Mouse (Mus musculus) small intestine, adult 2 months (tissue): Measurements from ENCODE around the gene Neo1. TPM values are rescaled to one million over a fixed set of nuclear protein-coding genes. Genes with fewer than 3 reads are reported as not detected.
"Not testable (repeated sequence)": the region's sequence is repeated elsewhere in the genome, so short reads cannot be mapped to it uniquely, and the experiment has no call there.

Experiments used
- H3K27ac ChIP-seq: fragments of 200-500 bp; 2 replicates; pipeline ENCODE4 v1.5.1; 2012; ENCODE audit warnings: low read depth, low read length, control low read depth, inconsistent platforms; ENCODE audit not compliant: insufficient read depth
- H3K27me3 ChIP-seq: fragments of 200-500 bp; 2 replicates; pipeline ENCODE4 v1.6.1; 2012; ENCODE audit warnings: mild to moderate bottlenecking, moderate library complexity, low read length, inconsistent platforms; ENCODE audit not compliant: control insufficient read depth, insufficient read depth
- H3K36me3 ChIP-seq: fragments of 200-500 bp; 2 replicates; pipeline ENCODE4 v1.6.1; 2012; ENCODE audit warnings: mild to moderate bottlenecking, low read length, control low read depth, inconsistent platforms; ENCODE audit not compliant: control insufficient read depth, insufficient read depth
- H3K4me1 ChIP-seq: fragments of 200-500 bp; 2 replicates; pipeline ENCODE4 v1.6.1; 2012; ENCODE audit warnings: low read length, inconsistent platforms, mixed read lengths; ENCODE audit not compliant: control insufficient read depth, insufficient read depth, insufficient read length
- H3K4me3 ChIP-seq: fragments of 200-500 bp; 2 replicates; pipeline ENCODE4 v1.5.1; 2012; ENCODE audit warnings: low read depth, mild to moderate bottlenecking, control low read depth, inconsistent platforms, low read length, moderate library complexity
- CTCF ChIP-seq: fragments of 200-500 bp; IDR thresholded peaks from 2 replicates; pipeline ENCODE4 v1.5.1; 2012; ENCODE audit warnings: low read depth, mild to moderate bottlenecking, control low read depth, inconsistent platforms, low read length, moderate library complexity, mixed read lengths; ENCODE audit not compliant: insufficient replicate concordance, insufficient read length; ENCODE audit errors: extremely low read depth
- POLR2A ChIP-seq: fragments of 200-500 bp; IDR thresholded peaks from 2 replicates; pipeline ENCODE4 v1.6.1; 2012; ENCODE audit warnings: low read depth, mild to moderate bottlenecking, control low read depth, inconsistent platforms, low read length, moderate library complexity
- WGBS: fragments of 180-500 bp; shearing (Covaris S2); methylation state at CpG from one replicate; pipeline ENCODE4 v1.1.7; 2018; 5-methylcytosine and 5-hydroxymethylcytosine counted together
- polyA plus RNA-seq: library from polyadenylated mRNA; depleted of rRNA; stranded (reverse); fragments of >200 nt; gene quantifications from 2 replicates; pipeline ENCODE4 v1.2.3, GENCODE M21; 2012

The Neo1 gene
- polyA plus RNA-seq, 1 experiment, result 17.7 TPM

GRCm38 (mm10) chr9:58989255-58989928, 46.8 kb downstream of the Neo1 start:
- Histone ChIP-seq H3K36me3 (peaks cover 6% of the 10 kb centered on the region), H3K27me3 (no peaks in the 10 kb centered on the region), H3K27ac (no peak overlapping the region), H3K4me1 (peaks cover 3% of the 10 kb centered on the region; the same call in 1 of the 2 replicates), H3K4me3 (no peak overlapping the region; the same call in 1 of the 2 replicates)
- TF ChIP-seq POLR2A (no peak), CTCF (no peak)
- 29% methylated on average over 5 of the region's 5 CpGs for WGBS

DNA sequence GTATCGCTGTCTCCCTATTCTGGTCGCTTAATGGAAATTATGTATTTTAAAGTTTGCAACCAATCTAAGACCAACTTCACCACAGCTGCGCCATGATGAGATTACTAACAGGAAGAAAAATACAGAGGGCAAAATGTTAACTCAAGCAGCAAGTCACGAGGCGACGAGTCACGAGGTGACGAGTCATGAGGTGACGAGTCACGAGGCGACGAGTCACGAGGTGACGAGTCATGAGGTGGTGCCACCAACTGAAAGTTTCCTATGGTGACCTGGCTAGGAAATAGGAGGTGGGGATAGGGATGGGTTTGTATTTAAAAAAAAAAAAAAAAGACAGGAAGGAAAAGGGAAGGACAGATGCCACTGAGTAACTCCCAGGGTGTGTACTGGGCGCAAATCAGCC, 57.2 kb downstream of the Neo1 start:
- H3K4me3 ChIP-seq, result no peak overlapping the region
- WGBS, result 91% methylated on average over 15 of the region's 15 CpGs
- H3K27ac ChIP-seq, result no peak overlapping the region
- H3K27me3 ChIP-seq, result no peaks in the 10 kb centered on the region
- peaks cover 8% of the 10 kb centered on the region for H3K36me3 ChIP-seq
- H3K4me1 ChIP-seq, result peaks cover under 1% of the 10 kb centered on the region; the same call in 1 of the 2 replicates
- TF ChIP-seq CTCF (no peak), POLR2A (no peak)

DNA sequence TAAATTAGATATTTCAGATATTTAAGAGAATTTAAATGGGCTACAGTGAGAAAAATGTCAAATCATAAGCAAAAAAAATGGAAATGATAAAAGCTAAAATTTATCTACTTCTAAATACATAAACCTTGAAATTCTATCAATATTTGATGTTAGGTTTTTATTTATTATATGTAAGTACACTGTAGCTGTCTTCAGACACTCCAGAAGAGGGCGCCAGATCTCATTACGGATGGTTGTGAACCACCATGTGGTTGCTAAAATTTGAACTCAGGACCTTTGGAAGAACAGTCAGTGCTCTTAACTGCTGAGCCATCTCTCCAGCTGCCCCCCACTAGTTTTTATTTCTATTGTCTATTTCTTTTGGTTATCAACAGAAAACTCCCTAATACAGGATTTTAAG, 65.1 kb downstream of the Neo1 start:
- H3K27ac ChIP-seq, H3K4me3 ChIP-seq, H3K4me1 ChIP-seq, H3K36me3 ChIP-seq, H3K27me3 ChIP-seq: not testable (repeated sequence)
- 93% methylated on average over 2 of the region's 2 CpGs for WGBS

- Histone ChIP-seq H3K27ac (no peak overlapping the region), H3K36me3 (0 out of 2 replicates have a peak, but pooled peaks cover 1% of the 10 kb centered on the region), H3K27me3 (no peaks in the 10 kb centered on the region), H3K4me3 (no peak overlapping the region), H3K4me1 (no peaks in the 10 kb centered on the region)
- 78% methylated on average over 2 of the region's 2 CpGs for WGBS
- TF ChIP-seq POLR2A, result no peak
- TF ChIP-seq CTCF, result no peak
Observed at GRCm38 (mm10) chr9:58967371-58967770, 68.9 kb downstream of the Neo1 start.

- no peaks in the 10 kb centered on the region for H3K27me3 ChIP-seq
- H3K4me3 ChIP-seq, result no peak overlapping the region
- H3K36me3 ChIP-seq, result peaks cover 7% of the 10 kb centered on the region; the same call in 1 of the 2 replicates
- WGBS, result 51% methylated on average over 3 of the region's 3 CpGs
- no peaks in the 10 kb centered on the region for H3K4me1 ChIP-seq
- H3K27ac ChIP-seq, result no peak overlapping the region
- TF ChIP-seq POLR2A (no peak), CTCF (no peak)
Observed at GRCm38 (mm10) chr9:58955507-58955906, 80.7 kb downstream of the Neo1 start.

DNA sequence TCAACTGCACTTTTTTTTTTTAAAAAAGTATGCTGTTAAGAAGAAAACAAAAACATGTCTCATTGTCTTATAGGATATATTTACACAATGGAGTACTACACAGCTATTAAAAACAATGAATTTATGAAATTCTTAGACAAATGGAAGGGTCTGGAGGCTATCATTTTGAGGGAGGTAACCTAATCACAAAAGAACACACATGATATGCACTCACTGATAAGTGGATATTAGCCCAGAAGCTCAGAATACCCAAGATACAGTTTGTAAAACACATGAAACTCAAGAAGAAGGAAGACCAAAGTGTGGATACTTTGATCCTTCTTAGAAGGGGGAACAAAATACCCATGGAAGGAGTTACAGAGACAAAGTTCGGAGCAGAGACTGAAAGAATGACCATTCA, 90.3 kb downstream of the Neo1 start:
- not testable (repeated sequence) for H3K4me3 ChIP-seq
- 97% methylated on average over 1 of the region's 1 CpGs for whole genome bisulfite sequencing

DNA sequence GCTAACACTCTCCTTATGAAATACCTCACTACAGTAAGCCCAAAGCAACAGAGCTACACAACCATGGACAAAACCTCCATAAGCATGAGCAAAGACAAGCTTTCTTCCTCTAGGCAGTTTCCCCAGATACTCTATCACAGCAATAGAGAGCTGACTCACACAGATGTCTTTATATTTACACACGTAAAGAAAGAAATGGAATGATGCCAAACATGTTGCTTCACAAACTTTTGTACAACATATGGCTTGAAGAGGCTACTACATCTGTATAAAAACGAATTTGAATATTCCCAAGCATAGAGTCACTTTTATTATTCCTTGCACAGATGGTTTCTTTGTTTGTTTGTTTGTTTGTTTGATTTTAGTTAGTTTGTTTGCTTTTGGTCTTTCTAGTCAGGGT, 101.5 kb downstream of the Neo1 start:
- Histone ChIP-seq H3K27ac (no peak overlapping the region), H3K4me1 (no peaks in the 10 kb centered on the region), H3K27me3 (no peaks in the 10 kb centered on the region), H3K36me3 (peaks cover 2% of the 10 kb centered on the region; the same call in 1 of the 2 replicates), H3K4me3 (no peak overlapping the region)
- TF ChIP-seq CTCF (no peak), POLR2A (no peak)
- WGBS, result 32% methylated on average over 2 of the region's 2 CpGs

More for the DNA sequence above, 90.3 kb downstream of the Neo1 start:
- not testable (repeated sequence) for H3K36me3 ChIP-seq, H3K27ac ChIP-seq, H3K4me1 ChIP-seq, H3K27me3 ChIP-seq

GRCm38 (mm10) chr9:58928103-58928502, 108.1 kb downstream of the Neo1 start:
- no peaks in the 10 kb centered on the region for H3K4me1 ChIP-seq
- H3K4me3 ChIP-seq, result no peak overlapping the region
- WGBS, result 27% methylated on average over 1 of the region's 1 CpGs
- peaks cover 2% of the 10 kb centered on the region; the same call in 1 of the 2 replicates for H3K36me3 ChIP-seq
- TF ChIP-seq POLR2A (no peak), CTCF (no peak)
- no peaks in the 10 kb centered on the region for H3K27me3 ChIP-seq
- H3K27ac ChIP-seq, result no peak overlapping the region
